ENCODE assay signal across 21 mouse cellular contexts in the genomic region with DNA sequence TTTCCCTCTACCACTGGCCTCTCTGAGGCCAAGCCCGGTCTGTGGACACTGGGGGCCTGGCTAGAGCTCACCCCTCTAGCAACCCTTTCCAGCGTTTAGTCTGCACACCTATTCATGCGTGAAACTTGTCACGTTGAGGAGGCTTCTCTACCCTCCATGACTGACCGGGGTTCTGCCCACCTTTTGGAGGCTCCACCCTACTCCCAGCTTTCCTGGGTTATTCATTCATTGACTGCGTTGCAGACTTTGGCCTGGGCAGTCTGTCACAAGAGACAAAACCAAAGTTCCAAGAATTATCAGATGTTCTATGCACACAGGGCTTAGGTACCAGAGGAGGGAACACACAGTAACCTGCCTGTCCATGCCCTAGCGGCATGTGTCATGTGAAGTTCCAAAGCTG. TPM values are rescaled to one million over a fixed set of nuclear protein-coding genes. Genes with fewer than 3 reads are reported as not detected.
DNase-seq lines count a peak whose midpoint lies in the region; ATAC-seq and TF ChIP-seq lines count a peak whose summit lies in the region.
"Had no signal": no experiment of that assay in that cellular context is flagged by ENCODE, and none has a peak within 500 bp of the region (broad histone marks: within the 10 kb centered on the region; RNA-seq: fewer than 3 reads in every experiment).

No protein-coding gene starts in this region.

- peaks cover 67% of the 10 kb centered on the region for H3K4me1 ChIP-seq in midbrain, embryonic 14.5 days (ENCODE audit: control insufficient read depth, insufficient read depth, low read length)
- peaks cover 83% of the 10 kb centered on the region for H3K4me1 ChIP-seq in midbrain, embryonic 10.5 days
- peaks cover 95% of the 10 kb centered on the region for H3K4me1 ChIP-seq in kidney, embryonic 16.5 days (ENCODE audit: insufficient read depth, low read length)
- H3K4me1 ChIP-seq in liver, embryonic 14.5 days (replicated peaks; ENCODE audit: control insufficient read depth in 2 of 2, insufficient read depth in 2 of 2, low read length in 1 of 2): peaks cover 27 to 68% of the 10 kb centered on the region in 2 experiments

- H3K4me2 ChIP-seq in midbrain, embryonic 14.5 days (ENCODE audit: low read length): peak overlapping the region; percentile 3; the same call in 1 of the 2 replicates
- H3K4me2 ChIP-seq in kidney, embryonic 16.5 days (replicated peaks; ENCODE audit: low read depth, low read length): peak overlapping the region; percentile 17
- peak overlapping the region; percentile 37 for H3K4me2 ChIP-seq in liver, embryonic 14.5 days (ENCODE audit: low read depth)
- H3K4me2 ChIP-seq: embryonic facial prominence, embryonic 15.5 days; forebrain, embryonic 12.5 days; limb, embryonic 13.5 days; midbrain, embryonic 12.5 days had no signal

- no peak for ATAC-seq in midbrain, embryonic 14.5 days (ENCODE audit: low FRiP score, low TSS enrichment)
- ATAC-seq in kidney, embryonic 16.5 days (ENCODE audit: low FRiP score, low TSS enrichment): peak; percentile 66
- peak; percentile 27 for ATAC-seq in liver, embryonic 14.5 days (ENCODE audit: insufficient read depth)
- ATAC-seq in megakaryocyte-erythroid progenitor cell, adult 5-6 weeks (replicated peaks; ENCODE audit: low FRiP score, low TSS enrichment, poor library complexity, severe bottlenecking): no peak
- ATAC-seq: hindbrain, embryonic 16.5 days had no signal

- no peaks in the 10 kb centered on the region for H3K9me3 ChIP-seq in midbrain, embryonic 14.5 days (ENCODE audit: control insufficient read depth, low read length)
- H3K9me3 ChIP-seq in midbrain, embryonic 10.5 days (replicated peaks): no peaks in the 10 kb centered on the region
- no peaks in the 10 kb centered on the region for H3K9me3 ChIP-seq in kidney, embryonic 16.5 days (ENCODE audit: low read length)
- no peaks in the 10 kb centered on the region for H3K9me3 ChIP-seq in liver, embryonic 14.5 days (ENCODE audit: control insufficient read depth, low read length)
- H3K9me3 ChIP-seq: embryonic facial prominence, embryonic 15.5 days; forebrain, embryonic 12.5 days; limb, embryonic 13.5 days; midbrain, embryonic 12.5 days had no signal

- H3K27ac ChIP-seq in midbrain, embryonic 14.5 days (replicated peaks; ENCODE audit: low read depth, low read length): no peak overlapping the region
- H3K27ac ChIP-seq in midbrain, embryonic 10.5 days (replicated peaks): no peak overlapping the region
- H3K27ac ChIP-seq in kidney, embryonic 16.5 days (ENCODE audit: low read length): peak overlapping the region; percentile 71
- peak overlapping the region; percentile 30; the same call in 1 of the 2 replicates for H3K27ac ChIP-seq in liver, embryonic 14.5 days
- H3K27ac ChIP-seq: embryonic facial prominence, embryonic 15.5 days; forebrain, embryonic 12.5 days; layer of hippocampus, adult 2 months; left cerebral cortex, adult 2 months; limb, embryonic 13.5 days; midbrain, embryonic 12.5 days had no signal

- no peak overlapping the region for H3K4me3 ChIP-seq in midbrain, embryonic 14.5 days (replicated peaks; ENCODE audit: low read depth, low read length)
- H3K4me3 ChIP-seq in midbrain, embryonic 10.5 days: no peak overlapping the region
- no peak overlapping the region for H3K4me3 ChIP-seq in kidney, embryonic 16.5 days (ENCODE audit: low read length)
- no peak overlapping the region for H3K4me3 ChIP-seq in liver, embryonic 14.5 days (ENCODE audit: insufficient read depth in 1 of 2, low read depth in 2 of 2, low read length in 2 of 2)
- H3K4me3 ChIP-seq: embryonic facial prominence, embryonic 15.5 days; forebrain, embryonic 12.5 days; layer of hippocampus, adult 2 months; left cerebral cortex, adult 2 months; limb, embryonic 13.5 days; midbrain, embryonic 12.5 days had no signal

- TF ChIP-seq EP300 in liver, embryonic 14.5 days (IDR thresholded peaks at IDR 0.05; ENCODE audit: low read depth): no peak

- H3K27me3 ChIP-seq in midbrain, embryonic 14.5 days (ENCODE audit: control insufficient read depth, insufficient read depth, low read length): no peaks in the 10 kb centered on the region
- H3K27me3 ChIP-seq in midbrain, embryonic 10.5 days (ENCODE audit: low read depth, poor library complexity, severe bottlenecking): no peaks in the 10 kb centered on the region
- no peaks in the 10 kb centered on the region for H3K27me3 ChIP-seq in kidney, embryonic 16.5 days (ENCODE audit: insufficient read depth, low read length)
- H3K27me3 ChIP-seq in liver, embryonic 14.5 days (ENCODE audit: control insufficient read depth, insufficient read depth, low read length): no peaks in the 10 kb centered on the region
- H3K27me3 ChIP-seq: embryonic facial prominence, embryonic 15.5 days; forebrain, embryonic 12.5 days; limb, embryonic 13.5 days; midbrain, embryonic 12.5 days had no signal

- H3K36me3 ChIP-seq in midbrain, embryonic 14.5 days (ENCODE audit: control insufficient read depth, insufficient read depth, low read length): peaks cover 13% of the 10 kb centered on the region; the same call in 1 of the 2 replicates
- H3K36me3 ChIP-seq in midbrain, embryonic 10.5 days: peaks cover 87% of the 10 kb centered on the region
- H3K36me3 ChIP-seq in kidney, embryonic 16.5 days (ENCODE audit: insufficient read depth, low read length): peaks cover 6% of the 10 kb centered on the region; the same call in 1 of the 2 replicates
- peaks cover 92% of the 10 kb centered on the region for H3K36me3 ChIP-seq in liver, embryonic 14.5 days (replicated peaks; ENCODE audit: control insufficient read depth, insufficient read depth, low read depth)

- H3K9ac ChIP-seq in midbrain, embryonic 14.5 days (replicated peaks; ENCODE audit: low read length): no peak overlapping the region
- H3K9ac ChIP-seq in kidney, embryonic 16.5 days (replicated peaks; ENCODE audit: low read length): 0 out of 2 replicates have a peak overlapping the region, but pooled peaks have one; percentile 25
- H3K9ac ChIP-seq in liver, embryonic 14.5 days (replicated peaks): no peak overlapping the region; the same call in 1 of the 2 replicates
- H3K9ac ChIP-seq: embryonic facial prominence, embryonic 15.5 days; forebrain, embryonic 12.5 days; limb, embryonic 13.5 days; midbrain, embryonic 12.5 days had no signal

- WGBS in midbrain, embryonic 14.5 days: 72% methylated on average over 7 of the region's 7 CpGs
- 85% methylated on average over 7 of the region's 7 CpGs for WGBS in midbrain, embryonic 10.5 days
- WGBS in kidney, embryonic 16.5 days: 40% methylated on average over 7 of the region's 7 CpGs
- 81% methylated on average over 7 of the region's 7 CpGs for WGBS in liver, embryonic 14.5 days (ENCODE audit: insufficient replicate concordance)

- no peak for DNase-seq in midbrain, embryonic 14.5 days
- no peak for DNase-seq in midbrain, embryonic 10.5 days (ENCODE audit: low spot score)
- no peak for DNase-seq in liver, embryonic 14.5 days (ENCODE audit: low read depth in 3 of 3, low spot score in 3 of 3)
- DNase-seq in ovary, postnatal 14 days (ENCODE audit: low spot score): no peak
- no peak for DNase-seq in thymus, postnatal 10 days (ENCODE audit: low spot score in 2 of 2)
- no peak for DNase-seq in cerebellum, postnatal 25 days
- DNase-seq: adrenal gland, adult 2 months; cerebellum, adult 11-12 months; heart, adult 18-20 months; heart, postnatal 36 days; lung, postnatal 10 days; right cerebral cortex, adult 18-20 months had no signal

- TF ChIP-seq CTCF in liver, embryonic 14.5 days (IDR thresholded peaks at IDR 0.05; ENCODE audit: low read depth): no peak

RNA-seq across cellular contexts. Expression of a gene that starts 6.8 kb away (rescaled TPM):
- polyA plus RNA-seq in midbrain, embryonic 14.5 days (2014; fragmentation: Nextera tagmentation; extraction: Ambion mirVana): 18.2 and 18.5 TPM in 2 replicates
- 4.9 and 5.4 TPM in 2 replicates for polyA plus RNA-seq in midbrain, embryonic 10.5 days (2016; fragmentation: Nextera tagmentation; extraction: Ambion mirVana)
- 8.0 and 8.5 TPM in 2 replicates for polyA plus RNA-seq in kidney, embryonic 16.5 days (2015; fragmentation: Nextera tagmentation; extraction: Ambion mirVana)
- polyA plus RNA-seq in liver, embryonic 14.5 days (2012; rRNA removed): 29.3 and 31.0 TPM in 2 replicates
- 6.8 and 12.0 TPM in 2 replicates for polyA plus RNA-seq in liver, embryonic 14.5 days (2014; fragmentation: Nextera tagmentation; extraction: Ambion mirVana)
- total RNA-seq in megakaryocyte-erythroid progenitor cell, adult 5-6 weeks (2014; fragmentation: Nextera tagmentation): 50.8 and 62.3 TPM in 2 replicates
- 18.3 and 30.2 TPM in 2 replicates for total RNA-seq in megakaryocyte-erythroid progenitor cell, adult 5-6 weeks (2017)

Comparison
In these comparisons a context has a peak if more than half of its experiments do, and no peak if none do; other contexts are left out.
1. ATAC-seq: peak in kidney, embryonic 16.5 days (single experiment) and liver, embryonic 14.5 days (single experiment); none in midbrain, embryonic 14.5 days (single experiment) and megakaryocyte-erythroid progenitor cell, adult 5-6 weeks (single experiment).
2. H3K27ac ChIP-seq: peak in kidney, embryonic 16.5 days (single experiment) and liver, embryonic 14.5 days (single experiment); none in midbrain, embryonic 14.5 days (single experiment) and midbrain, embryonic 10.5 days (single experiment).
3. Peak in every context shown above with its lines, with median percentiles within 50 percentile points of each other: H3K4me2 ChIP-seq.